Mouse (Mus musculus) spleen, postnatal 10 days (tissue): ENCODE results near the gene Gm10073.
"Not testable (repeated sequence)": the region's sequence is repeated elsewhere in the genome, so short reads cannot be mapped to it uniquely, and the experiment has no call there.

Experiments
- DNase-seq, 2 experiments: peaks; one replicate each; pipeline ENCODE4 v3.0.0; 2021 to 2022; ENCODE audit warnings: low spot score in 2 of 2

Gm10073 gene

DNA sequence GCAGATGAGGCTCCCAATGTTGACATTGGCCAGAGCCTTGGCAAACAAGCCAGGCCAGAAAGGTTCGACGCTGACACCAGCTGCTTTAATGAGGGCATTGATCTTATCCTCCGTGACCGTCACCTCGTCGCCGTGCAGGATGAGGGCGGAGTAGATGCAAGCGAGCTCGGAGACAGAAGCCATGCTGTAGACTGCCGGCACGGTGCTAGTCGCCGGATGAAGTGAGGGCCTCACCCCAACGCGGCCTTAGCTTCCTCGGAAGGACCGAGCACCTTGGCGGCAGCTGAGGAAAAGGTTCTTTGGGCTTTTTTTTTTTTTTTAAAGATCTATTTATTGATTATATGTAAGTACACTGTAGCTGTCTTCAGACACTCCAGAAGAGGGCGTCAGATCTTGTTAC is at the start of gene Gm10073:
Gm10073 (minus strand) TSS at position 294 of the 400 bp plus-strand sequence.
- not testable (repeated sequence) for DNase-seq

DNA sequence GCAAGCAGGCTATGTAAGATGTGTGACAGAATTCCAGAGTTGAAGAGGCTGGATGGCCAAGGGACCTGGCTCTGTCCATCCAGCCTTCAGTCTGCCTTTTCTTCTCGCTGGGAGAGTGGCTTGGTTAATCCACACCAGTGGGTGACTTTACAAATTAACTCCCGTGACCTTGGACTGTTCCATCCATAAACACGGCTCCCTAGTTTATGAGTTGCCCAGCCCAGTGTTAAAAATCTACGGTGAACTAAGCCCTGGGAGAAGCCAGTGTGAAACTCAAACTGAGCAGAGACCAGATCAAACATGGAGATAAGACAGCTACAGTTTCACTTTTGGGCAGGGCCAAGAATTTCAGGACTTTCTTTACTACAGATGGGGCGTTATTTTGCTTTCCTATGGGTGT is 49.8 kb upstream of the Gm10073 start:
- no peak for DNase-seq

DNA sequence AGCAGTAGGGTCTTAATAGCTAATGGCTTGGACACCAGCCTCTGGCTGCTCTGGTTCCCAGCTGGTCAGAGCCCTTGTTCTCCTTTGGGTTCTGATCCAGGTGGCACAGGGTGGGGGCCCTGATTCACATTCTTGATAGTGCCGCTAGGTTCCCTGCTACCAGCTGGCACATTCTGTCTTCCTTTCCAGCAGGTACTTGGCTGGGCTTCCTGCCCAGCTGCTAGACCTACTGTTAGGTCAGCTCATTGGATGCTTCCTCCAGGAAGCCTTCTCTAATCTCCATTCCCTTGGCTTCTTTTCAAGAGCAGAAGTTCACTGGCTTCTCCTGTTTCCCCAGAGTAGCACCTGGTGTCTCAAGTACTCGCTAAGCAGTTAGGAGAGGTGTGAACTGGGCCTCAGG is 47.2 kb upstream of the Gm10073 start:
- no peak for DNase-seq

DNA sequence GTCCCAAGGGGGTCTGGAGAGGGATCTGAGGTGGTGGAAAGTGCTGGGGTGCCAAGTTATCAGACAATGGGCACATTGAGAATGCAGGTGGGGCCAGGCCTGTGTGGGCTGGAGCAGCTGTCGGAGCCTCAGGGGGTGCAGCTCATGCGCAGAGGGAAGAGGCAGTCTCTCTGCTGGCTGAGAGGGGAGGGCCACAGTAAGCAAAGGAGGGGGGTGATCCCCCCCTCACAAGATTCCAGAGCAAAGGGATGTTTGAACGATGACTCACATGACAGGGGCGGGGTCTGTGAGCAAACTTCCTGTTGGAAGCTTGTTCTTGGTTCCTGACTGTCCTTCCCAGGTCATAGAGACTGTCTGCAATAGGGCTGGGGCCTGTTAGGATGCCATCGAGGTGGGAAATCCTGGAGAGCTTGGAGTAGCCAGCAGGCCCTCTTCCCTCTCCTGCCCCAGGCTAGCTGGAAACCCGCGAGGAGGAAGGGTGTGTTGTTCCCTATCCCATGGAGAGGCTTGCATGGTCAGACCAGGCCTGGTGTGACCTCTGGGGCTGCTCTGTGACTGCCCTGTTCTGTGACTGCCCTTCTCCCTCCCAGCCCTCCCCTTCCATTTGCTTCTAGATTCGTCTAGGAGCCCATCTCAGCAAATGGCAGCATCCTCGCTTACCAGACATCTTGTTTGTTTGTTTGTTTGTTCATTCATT is 46.4 kb upstream of the Gm10073 start:
- no peak for DNase-seq

DNA sequence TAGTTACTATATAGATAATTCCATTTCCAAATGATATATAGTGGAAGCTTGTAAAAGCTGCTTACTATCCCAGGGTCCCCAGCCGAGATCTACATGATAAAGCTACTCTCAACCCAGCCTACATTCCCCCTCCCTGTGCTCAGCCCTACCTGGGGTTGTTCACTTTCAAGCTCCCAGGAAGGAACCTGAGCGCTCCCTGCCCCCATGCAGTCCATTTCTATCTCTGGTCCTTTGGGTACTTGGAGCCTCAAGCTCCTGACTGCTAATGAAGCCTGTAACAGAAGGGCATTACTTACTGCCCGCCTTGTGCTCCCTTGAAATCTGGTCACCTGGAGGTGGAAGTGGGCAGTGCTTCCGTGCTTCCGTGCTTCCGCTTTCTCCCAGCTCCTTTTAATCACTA is 45.1 kb upstream of the Gm10073 start:
- DNase-seq, result no peak

DNA sequence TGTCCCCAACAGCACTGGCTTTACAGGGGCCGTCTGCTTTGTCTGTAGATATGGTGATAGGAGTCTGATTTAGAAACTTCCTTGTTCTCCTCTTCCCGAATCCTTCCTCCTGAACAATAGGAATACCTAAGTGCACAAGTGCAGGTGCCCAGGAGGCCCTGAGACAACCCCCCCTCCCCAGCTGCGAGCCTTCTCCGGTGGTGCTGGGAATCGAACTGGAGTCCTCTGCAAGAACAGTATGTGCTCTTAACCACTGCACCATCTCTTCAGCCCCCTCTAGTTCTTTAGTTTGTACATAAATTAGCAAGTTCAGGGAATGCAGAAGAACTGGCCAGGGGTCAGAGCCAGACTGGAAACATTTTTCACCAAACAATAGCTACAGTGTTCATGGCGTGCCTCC is 44.6 kb upstream of the Gm10073 start:
- no peak for DNase-seq

DNA sequence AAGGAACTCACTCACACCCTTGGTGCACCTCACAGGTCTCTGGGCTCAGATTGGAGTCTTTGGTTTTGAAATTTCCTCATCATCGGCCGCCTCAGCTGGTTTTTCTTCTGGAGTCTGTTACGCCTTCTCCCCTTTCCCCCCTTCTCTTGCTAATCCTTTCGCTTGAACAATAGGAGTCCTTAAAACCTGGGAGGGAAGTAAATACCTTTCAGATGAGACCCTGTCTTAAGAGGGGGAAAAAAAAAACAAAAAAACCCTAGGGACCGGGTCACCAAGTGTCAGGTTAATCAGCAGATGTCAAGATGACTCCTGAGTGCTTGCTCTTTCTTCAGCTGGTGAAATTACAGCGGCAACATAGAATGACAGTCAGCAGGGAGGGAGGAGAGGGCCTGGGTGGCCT is 43.9 kb upstream of the Gm10073 start:
- no peak for DNase-seq

DNA sequence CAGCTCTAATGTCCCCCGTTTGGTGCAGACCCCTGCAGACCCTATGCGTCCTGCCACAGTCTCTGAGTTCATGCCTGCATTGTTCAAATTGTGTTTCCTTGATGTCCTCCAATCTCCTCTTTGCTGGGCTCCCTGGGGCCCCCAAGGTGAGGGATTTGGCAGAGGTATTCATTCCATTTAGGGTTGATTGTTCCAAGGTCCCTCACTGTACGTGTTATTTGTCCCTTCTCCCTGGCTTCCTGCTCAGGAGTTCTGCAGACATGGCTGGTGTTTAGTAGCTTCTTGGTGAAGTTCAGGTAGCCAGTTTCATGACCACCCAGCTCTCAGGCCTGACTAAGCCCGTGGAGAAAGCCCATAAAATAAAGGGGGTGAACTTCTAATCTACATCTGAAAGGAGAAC is 43.4 kb upstream of the Gm10073 start:
- no peak for DNase-seq

DNA sequence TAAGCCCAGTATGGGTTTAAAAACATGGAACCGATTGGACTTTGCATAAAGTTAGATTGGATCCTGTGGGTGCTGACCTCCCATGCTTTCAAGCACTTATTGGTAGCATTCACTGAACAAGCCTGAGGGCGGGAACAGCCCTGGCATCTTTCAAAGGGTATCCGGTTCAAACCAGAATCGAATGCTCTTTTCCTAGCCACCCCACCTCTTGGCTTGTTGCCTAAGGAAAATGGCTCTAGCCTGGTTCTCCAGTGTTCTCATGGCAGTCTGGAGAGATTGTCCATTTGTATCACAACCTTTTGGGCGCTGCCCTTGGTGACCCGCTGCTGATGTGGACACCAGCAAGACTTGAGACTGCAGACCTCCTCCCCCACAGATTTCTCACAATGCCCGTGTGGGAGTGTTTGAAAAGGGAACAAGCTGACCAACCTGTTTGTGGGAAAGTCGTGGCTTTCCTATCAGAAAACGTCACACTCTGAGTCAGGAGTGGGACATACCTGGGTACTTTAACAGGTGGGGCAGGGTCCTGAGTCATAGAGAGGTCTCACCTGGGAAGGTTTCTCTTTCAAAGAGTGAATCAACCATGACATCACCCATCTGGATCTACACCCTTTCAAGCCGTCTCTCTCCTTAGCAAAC is 42.5 kb upstream of the Gm10073 start:
- DNase-seq, result no peak

DNA sequence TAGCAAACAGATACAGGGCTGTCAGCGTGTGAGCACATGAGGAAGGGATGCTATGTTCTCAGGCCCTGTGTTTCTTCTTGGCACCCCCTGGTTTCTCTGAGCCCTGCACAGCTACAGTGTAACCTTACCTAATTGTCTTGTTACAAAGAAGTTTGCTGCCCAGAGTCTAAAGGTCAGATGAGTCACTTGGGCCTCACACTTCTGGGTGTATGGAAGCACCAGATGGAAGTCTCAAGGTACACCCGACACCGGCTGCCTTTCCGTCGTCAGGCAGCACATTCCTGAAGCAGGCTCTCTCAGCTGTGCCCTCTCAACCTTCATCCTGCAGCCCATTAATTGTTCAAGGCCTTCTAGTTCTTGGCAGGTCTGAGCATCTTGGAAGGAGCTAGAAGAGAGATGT is 41.4 kb upstream of the Gm10073 start:
- DNase-seq, result no peak

DNA sequence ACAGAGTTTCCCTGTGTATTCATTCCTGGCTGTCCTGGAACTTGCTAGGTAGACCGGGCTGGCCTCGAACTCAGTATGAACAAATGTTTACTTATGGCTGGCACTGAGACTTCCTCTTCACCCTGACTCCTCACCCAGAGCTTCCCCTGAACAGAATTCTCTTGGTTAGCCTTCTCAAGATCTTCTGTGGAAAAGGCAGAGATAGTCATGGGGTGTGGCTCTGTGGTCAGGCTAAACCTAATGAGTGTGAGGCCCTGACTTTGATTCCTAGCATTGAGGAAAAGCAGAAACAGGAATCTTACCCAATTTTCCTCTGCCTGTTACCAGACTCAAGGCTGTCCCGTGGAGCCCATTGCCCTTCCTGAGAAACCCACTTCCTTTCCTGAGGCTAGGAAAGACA is 38.8 kb upstream of the Gm10073 start:
- DNase-seq, result no peak

DNA sequence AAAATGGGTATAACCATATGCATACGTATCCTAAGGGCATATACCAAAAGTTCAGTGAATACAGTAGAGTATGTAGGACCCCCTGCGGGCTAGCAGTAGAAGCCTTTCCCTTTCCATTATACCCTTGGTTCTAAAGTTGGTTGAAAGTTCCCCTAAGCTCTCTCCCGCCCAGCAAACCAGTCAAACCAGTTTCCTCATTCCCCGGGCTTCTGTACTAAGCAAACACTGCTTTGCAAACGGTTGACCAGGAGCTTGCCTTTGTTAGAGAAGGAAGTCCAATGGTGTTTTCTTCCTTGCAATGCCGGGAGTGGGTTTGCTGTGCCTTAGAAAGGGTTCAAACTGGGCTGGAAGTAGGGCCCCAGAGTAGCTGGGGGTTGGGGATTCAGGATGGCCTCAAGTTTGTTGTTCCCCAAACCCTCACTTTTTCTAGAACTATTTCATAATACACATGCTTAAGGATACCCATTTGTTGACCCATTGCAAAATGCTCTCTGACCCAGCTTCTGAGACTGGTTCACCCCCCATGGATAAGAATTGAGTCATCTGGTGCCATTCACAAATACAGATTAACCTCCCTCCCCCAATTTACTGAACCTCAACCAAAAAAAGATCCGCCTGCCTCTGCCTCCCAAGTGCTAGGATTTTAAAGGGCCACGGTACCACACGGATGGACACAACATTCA is 37.8 kb upstream of the Gm10073 start:
- DNase-seq, result no peak

DNA sequence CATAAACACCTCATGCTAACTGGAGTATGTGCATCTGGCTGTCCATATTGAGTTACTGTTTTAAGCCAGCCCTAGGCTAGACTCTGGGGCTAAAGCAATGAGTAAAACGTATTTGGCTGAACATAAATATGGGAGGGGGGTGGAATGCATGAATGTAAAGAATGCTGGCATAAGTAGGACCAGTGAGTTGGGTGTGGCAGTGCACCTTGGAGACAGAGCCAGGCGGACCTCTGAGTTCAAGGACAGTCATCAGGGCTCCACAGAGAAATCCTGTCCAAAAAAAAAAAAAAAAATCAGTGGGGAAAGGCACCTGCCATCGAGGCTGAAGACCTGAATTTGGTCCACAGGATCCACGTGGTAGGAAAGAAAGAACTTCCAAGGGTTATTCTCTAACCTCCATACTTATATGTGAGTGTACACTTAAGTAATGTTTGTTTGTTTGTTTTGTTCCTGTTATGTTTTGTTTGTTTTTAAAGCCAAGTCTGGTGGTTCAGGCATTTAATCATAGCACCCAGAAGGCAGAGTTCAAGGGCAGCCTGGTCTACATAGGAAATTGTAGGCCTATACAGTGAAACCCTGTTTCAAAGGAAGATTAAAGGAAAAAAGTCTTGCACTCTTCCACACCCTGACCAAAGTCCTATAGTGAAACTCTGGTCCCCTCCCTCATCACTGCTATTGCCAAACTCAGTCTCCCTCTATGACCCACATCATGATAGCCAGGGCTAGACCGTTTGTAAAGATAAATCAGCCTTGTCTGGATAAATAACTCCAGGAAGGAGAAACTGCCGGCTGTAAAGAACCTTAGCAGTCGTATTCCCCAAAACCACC is 36.0 kb upstream of the Gm10073 start:
- DNase-seq, result no peak

DNA sequence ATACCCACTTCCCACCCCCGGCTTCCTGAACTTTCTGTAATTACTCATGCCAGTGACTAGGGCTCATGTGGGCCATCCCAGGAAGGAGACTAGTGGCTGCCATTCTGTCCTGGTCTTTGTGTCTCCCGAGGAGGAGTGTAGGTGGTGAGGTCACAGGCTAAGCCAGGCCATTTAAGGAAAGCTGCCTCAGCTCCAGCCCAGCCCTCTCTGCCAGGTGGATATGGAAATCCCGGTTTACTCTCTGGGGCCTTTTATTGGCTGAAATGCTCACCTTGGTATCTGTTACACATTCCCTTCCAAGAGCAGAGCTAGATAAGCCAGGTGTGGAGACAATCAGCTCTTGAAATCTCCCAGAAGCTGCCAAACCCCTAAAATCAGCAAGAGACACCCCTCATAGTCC is 35.2 kb upstream of the Gm10073 start:
- no peak for DNase-seq

DNA sequence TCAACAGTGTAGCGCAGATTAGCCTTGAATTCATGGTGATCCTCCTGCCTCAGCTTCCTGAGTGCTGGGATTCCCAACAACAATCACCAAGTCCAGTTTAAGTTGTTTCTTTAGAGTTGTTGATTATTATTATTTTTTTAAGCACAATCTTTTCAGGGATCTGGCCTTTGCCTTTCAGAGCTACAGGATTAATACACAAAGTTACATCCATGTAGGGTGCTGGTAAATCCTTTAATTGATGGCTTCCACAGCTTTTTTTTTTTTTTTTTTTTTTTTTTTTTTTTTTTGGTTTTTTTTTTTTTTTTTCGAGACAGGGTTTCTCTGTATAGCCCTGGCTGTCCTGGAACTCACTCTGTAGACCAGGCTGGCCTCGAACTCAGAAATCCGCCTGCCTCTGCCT is 34.5 kb upstream of the Gm10073 start:
- DNase-seq, result not testable (repeated sequence)

DNA sequence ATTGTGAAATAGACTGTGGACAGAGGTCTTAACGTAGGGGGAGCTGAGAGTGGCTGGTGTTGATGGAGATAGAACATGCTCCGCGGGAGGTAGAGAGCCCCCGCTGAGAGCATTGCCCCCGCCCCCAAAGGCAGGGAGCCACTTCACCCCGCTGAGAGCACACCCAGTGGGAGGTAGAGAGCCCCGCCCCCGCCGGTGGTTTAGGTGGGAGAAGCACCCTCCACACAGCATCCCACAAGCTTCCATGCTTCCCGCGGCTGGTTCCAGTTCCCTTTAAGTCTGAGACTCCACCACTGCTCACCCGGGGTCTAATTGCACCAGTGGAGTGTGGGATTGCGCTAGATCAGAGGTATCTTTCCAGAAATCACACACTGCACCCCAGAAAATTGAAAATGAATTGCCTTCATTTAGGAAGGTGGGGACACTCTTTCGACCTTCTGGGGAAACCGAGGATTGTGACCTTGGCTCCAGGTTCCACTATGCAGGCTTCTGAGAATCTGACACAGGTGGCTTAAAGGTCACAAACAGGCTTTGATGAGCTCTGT is 33.4 kb upstream of the Gm10073 start:
- no peak for DNase-seq

DNA sequence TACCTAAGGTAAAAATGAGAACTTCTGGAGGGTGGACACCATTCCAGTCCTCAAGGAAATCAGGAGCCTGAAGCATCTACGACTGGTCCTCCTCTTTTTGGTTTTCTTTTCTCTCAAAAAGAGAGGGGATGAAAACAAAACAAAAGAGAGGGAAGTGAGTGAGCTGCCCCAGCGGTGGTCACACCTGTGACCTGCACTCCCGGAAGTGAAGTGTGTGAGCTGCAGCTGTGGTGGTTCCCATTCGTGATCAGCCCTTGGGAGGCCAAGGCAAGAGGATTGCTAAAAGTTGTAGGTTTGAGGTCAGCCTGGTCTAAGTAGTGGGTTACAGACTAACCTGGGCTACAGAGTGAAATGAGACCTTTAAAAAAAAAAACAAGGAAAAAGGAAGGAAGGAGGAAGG is 32.9 kb upstream of the Gm10073 start:
- no peak for DNase-seq

DNA sequence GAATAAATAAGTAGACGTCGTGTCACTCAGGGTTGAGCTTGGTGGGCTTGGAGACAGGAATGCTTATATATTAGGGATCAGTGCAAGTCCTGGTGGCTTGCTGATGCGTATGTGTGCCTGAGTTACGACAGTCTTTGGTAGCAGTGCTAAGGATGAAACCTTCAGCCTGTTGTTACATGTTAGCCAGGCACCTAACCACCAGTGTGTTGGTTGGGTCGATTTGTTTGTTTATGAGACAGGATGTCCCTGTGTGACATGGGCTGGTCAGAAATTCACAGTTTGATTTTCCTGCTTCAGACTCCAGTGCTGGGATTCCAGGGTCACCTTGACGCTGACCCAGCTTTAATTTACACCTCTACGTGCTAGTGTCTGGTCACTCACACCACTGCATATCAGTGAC is 32.4 kb upstream of the Gm10073 start:
- DNase-seq, result no peak

DNA sequence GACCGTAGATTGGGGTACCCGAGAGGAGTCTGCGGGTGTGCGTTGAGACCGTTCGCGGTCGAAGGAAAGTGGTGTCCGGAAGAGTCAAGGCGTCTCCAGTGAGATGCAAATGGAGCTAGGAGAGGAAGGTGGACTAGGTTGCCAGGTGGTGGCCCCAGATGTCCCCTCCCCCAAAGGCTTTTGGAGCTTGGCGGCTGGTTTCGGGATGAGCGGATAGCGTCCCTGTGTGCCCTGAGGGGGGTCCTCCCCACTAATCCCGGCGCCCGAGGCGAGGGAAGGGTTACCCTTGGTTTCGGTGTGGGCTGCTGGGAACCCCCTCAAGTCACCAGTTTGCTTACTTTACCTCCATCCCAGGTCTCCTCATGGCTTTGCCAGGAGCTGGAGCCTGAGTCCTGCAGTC is 30.7 kb upstream of the Gm10073 start:
- DNase-seq, result no peak

DNA sequence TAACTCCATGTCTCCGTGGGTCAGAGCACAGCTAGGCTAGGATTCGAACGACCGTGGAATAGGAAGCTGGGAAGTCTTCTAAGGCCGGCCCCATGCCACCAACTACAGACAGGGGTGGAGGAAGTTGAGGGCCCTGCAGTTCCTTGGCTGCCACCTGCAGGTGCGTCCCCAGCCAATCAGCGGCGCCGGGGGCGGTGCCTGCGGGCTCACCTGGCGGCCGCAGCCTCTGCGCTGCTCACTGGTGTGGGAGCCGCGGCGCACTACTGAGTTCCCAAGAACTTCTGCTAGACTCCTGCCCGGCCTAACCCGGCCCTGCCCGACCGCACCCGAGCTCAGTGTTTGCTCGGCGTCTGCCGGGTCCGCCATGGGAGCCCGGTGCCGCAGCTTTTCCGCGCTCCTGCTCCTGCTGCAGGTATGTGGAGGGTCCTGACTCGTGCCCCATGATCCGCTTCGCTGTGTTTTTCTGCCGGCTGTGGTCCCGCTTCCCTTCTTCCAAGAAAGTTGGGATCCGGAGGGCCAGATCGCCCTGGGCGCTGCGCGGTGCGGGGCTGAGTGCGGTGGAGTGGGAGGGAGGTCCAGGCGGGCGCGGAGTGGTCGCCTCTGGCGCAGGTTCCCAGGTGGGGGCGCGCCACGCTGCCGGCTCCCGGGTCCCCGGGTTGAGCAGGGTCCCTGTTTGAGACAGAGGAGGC is 30.0 kb upstream of the Gm10073 start, which contains the start of gene Cdh1:
Cdh1 (plus strand) TSS at position 221 of the 689 bp plus-strand sequence.
- peak in 1 of 2 experiments; percentile 26 for DNase-seq

DNA sequence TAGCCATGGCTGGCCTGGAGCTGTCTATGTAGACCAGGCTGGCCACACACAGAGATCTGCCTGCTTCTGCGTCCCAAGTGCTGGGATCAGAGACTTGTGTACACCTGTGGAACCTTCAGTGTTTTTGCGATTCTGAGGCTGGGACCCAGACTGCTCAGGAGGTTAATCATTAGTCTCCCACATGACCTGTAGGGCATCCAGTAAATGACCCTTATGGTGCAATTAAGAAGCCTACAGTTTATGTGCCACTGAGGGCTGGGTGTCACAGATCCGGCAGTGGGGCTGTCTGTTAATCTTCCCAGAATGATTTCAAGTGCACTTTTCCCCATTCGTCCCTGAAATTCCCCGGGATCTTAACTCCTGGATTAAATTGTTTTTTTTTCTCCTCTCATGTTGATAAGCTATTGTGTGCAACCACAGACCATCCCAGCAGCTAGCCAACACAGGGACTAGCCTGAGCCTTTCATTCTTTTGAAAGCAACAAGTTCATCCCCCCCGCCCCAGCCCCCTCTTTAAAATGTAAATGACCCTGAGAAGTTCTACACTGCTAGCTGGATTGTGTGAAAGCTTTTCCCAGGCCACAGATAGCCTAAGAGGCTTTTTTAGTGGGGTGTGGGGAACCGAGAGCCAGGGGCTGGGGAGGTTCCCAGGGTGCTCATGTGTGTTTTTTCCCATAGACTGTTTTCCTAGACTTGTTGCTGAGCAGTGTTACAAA is 26.2 kb upstream of the Gm10073 start:
- no peak for DNase-seq
